Mouse (Mus musculus): ENCODE measurements around the gene Gtdc1.

DNA sequence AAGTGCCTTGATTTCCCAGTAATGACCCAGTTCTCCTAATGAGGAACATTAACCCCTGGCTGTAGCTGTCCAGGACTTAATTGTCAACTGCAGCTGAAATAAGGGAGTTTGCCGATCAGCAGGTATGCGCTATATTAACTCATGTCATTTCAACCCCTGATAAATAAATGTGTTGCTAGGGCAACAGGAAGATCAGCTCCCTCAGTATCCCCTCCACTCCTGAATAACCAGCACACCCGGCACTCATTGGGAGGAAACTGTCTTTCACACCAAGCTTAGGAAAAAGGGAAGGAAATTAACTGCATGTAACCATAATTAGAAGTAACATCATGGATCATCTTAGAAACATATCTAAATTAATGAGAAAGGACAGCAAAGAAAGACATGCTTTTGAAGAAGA is 302.3 kb downstream of the Gtdc1 start:
- no peak for TF ChIP-seq POLR2A (IDR thresholded peaks at IDR 0.05; ENCODE audit: control insufficient read depth, low read depth, low read length)
- TF ChIP-seq CTCF (IDR thresholded peaks at IDR 0.05; ENCODE audit: control insufficient read depth, insufficient read depth, insufficient replicate concordance, low read depth, low read length) = no peak

Data from testis, adult 2 months (tissue).